10 mouse cellular contexts compared by ENCODE assay signal in genomic region chr1:181009754-181010153, GRCm38 (mm10). TPM values are rescaled to one million over a fixed set of nuclear protein-coding genes. Genes with fewer than 3 reads are reported as not detected.
DNase-seq lines count a peak whose midpoint lies in the region; ATAC-seq and TF ChIP-seq lines count a peak whose summit lies in the region.
"Had no signal": no experiment of that assay in that cellular context is flagged by ENCODE, and none has a peak within 500 bp of the region (broad histone marks: within the 10 kb centered on the region; RNA-seq: fewer than 3 reads in every experiment).

No protein-coding gene starts in this region.

- TF ChIP-seq POLR2A in testis, adult 2 months (IDR thresholded peaks at IDR 0.05; ENCODE audit: control insufficient read depth, low read depth, low read length) = no peak

- peak; percentile 98 for DNase-seq in heart, adult 11 months
- DNase-seq in adrenal gland, postnatal 25 days = peak; percentile 85
- peak; percentile 80 for DNase-seq in gastrocnemius, postnatal 14 days
- DNase-seq in kidney, postnatal 10 days = peak; percentile 81
- no peak for DNase-seq in left cerebral cortex, adult 18-20 months (ENCODE audit: low spot score in 2 of 2)
- no peak for DNase-seq in forebrain, postnatal 0 days

- intact Hi-C loops in gastrocnemius, postnatal 14 days (cut with DNase I; ENCODE audit: low total_unique reads) = no loop called here

- no peaks in the 10 kb centered on the region for H3K27me3 ChIP-seq in heart, embryonic 11.5 days (ENCODE audit: control insufficient read depth, insufficient read depth, low read length)
- no peaks in the 10 kb centered on the region for H3K27me3 ChIP-seq in testis, adult 2 months (ENCODE audit: control insufficient read depth, insufficient read depth, low read length)
- no peaks in the 10 kb centered on the region for H3K27me3 ChIP-seq in forebrain, postnatal 0 days (ENCODE audit: insufficient read depth, low read length)

- H3K4me1 ChIP-seq in heart, embryonic 11.5 days (ENCODE audit: control insufficient read depth, insufficient read depth, low read length) = peaks cover 9% of the 10 kb centered on the region
- peaks cover 4% of the 10 kb centered on the region for H3K4me1 ChIP-seq in testis, adult 2 months (ENCODE audit: control insufficient read depth, insufficient read depth, low read length)
- no peaks in the 10 kb centered on the region for H3K4me1 ChIP-seq in forebrain, postnatal 0 days (ENCODE audit: insufficient read depth)

- no peak overlapping the region for H3K27ac ChIP-seq in heart, embryonic 11.5 days (ENCODE audit: low read depth, low read length)
- H3K27ac ChIP-seq in testis, adult 2 months (ENCODE audit: control insufficient read depth, insufficient read depth, low read depth, low read length) = peak overlapping the region; percentile 65
- no peak overlapping the region for H3K27ac ChIP-seq in forebrain, postnatal 0 days (ENCODE audit: low read depth, low read length)
- H3K27ac ChIP-seq: macrophage had no signal

- H3K9me3 ChIP-seq in heart, embryonic 11.5 days (replicated peaks; ENCODE audit: control insufficient read depth, low read length) = no peaks in the 10 kb centered on the region
- no peaks in the 10 kb centered on the region for H3K9me3 ChIP-seq in forebrain, postnatal 0 days (ENCODE audit: low read length)

- 0 out of 2 replicates have a peak, but pooled peaks have one; percentile 10 for TF ChIP-seq CTCF in testis, adult 2 months (IDR thresholded peaks at IDR 0.05; ENCODE audit: control insufficient read depth, insufficient read depth, insufficient replicate concordance, low read depth, low read length)
- no peak for TF ChIP-seq CTCF in forebrain, postnatal 0 days (IDR thresholded peaks at IDR 0.05; ENCODE audit: low read depth)

- H3K4me3 ChIP-seq in heart, embryonic 11.5 days (ENCODE audit: low read depth, low read length) = no peak overlapping the region
- H3K4me3 ChIP-seq in testis, adult 2 months (ENCODE audit: control insufficient read depth, low read depth, low read length) = no peak overlapping the region
- H3K4me3 ChIP-seq in forebrain, postnatal 0 days (ENCODE audit: low read depth, low read length) = no peak overlapping the region

- 50% methylated on average over 3 of the region's 3 CpGs for WGBS in heart, embryonic 11.5 days (ENCODE audit: insufficient replicate concordance)
- 64% methylated on average over 3 of the region's 3 CpGs for WGBS in forebrain, postnatal 0 days

- no peak overlapping the region for H3K4me2 ChIP-seq in heart, embryonic 11.5 days
- no peak overlapping the region for H3K4me2 ChIP-seq in forebrain, postnatal 0 days (ENCODE audit: low read depth)

- ATAC-seq in heart, embryonic 11.5 days (replicated peaks; ENCODE audit: insufficient number of reproducible peaks, low FRiP score, low TSS enrichment) = no peak
- ATAC-seq in forebrain, postnatal 0 days = no peak

- H3K36me3 ChIP-seq in heart, embryonic 11.5 days (ENCODE audit: control insufficient read depth, insufficient read depth, low read length) = no peaks in the 10 kb centered on the region
- H3K36me3 ChIP-seq in testis, adult 2 months (ENCODE audit: control insufficient read depth, insufficient read depth, low read length) = no peaks in the 10 kb centered on the region
- H3K36me3 ChIP-seq in forebrain, postnatal 0 days (ENCODE audit: insufficient read depth) = no peaks in the 10 kb centered on the region

- H3K9ac ChIP-seq in heart, embryonic 11.5 days (ENCODE audit: low read depth, low read length) = no peak overlapping the region
- H3K9ac ChIP-seq in forebrain, postnatal 0 days = no peak overlapping the region

RNA-seq across cellular contexts. Expression of gene Ephx1, which starts 10.9 kb away (rescaled TPM):
- 3.0 and 3.8 TPM in 2 replicates for polyA plus RNA-seq in heart, embryonic 11.5 days (2014; fragmentation: Nextera tagmentation; extraction: Ambion mirVana)
- total RNA-seq in adrenal gland, postnatal 25 days (2021) = 95.7 and 112 TPM in 2 replicates
- total RNA-seq in gastrocnemius, postnatal 14 days (2021) = 10 to 100 TPM; 13.5 to 16.4 TPM
- 60.1 and 63.9 TPM in 2 replicates for polyA plus RNA-seq in testis, adult 2 months (2012; rRNA removed)
- total RNA-seq in left cerebral cortex, adult 18-20 months (2021) = 10 to 100 TPM; 27.6 to 30.8 TPM
- 10.2 and 13.9 TPM in 2 replicates for total RNA-seq in forebrain, postnatal 0 days (2014; rRNA removed)
- 10.4 and 10.5 TPM in 2 replicates for polyA plus RNA-seq in forebrain, postnatal 0 days (2015; fragmentation: Nextera tagmentation; extraction: Ambion mirVana)

RNA-seq across cellular contexts. Expression of gene 9130409I23Rik, which starts 41.3 kb away (rescaled TPM):
- not detected in 2 replicates for polyA plus RNA-seq in heart, embryonic 11.5 days (2014; fragmentation: Nextera tagmentation; extraction: Ambion mirVana)
- total RNA-seq in adrenal gland, postnatal 25 days (2021) = not detected in 2 replicates
- total RNA-seq in gastrocnemius, postnatal 14 days (2021) = not detected
- not detected in 2 replicates for polyA plus RNA-seq in testis, adult 2 months (2012; rRNA removed)
- total RNA-seq in left cerebral cortex, adult 18-20 months (2021) = not detected
- not detected in 2 replicates for total RNA-seq in forebrain, postnatal 0 days (2014; rRNA removed)
- polyA plus RNA-seq in forebrain, postnatal 0 days (2015; fragmentation: Nextera tagmentation; extraction: Ambion mirVana) = 0.08 TPM in 1 of 2 replicates, not detected in the other
- polyA plus RNA-seq: embryonic facial prominence, embryonic 11.5 days; macrophage had no signal

Comparison
In these comparisons a context has a peak if more than half of its experiments do, and no peak if none do; other contexts are left out.
1. DNase-seq: peak in heart, adult 11 months (single experiment), adrenal gland, postnatal 25 days (single experiment), gastrocnemius, postnatal 14 days (single experiment) and kidney, postnatal 10 days (single experiment); none in left cerebral cortex, adult 18-20 months (0 of 2) and forebrain, postnatal 0 days (single experiment).